Mouse (Mus musculus) intestine, postnatal 0 days (tissue): Measurements from ENCODE around the gene Sobp. TPM values are rescaled to one million over a fixed set of nuclear protein-coding genes. Genes with fewer than 3 reads are reported as not detected.
A peak's percentile ranks its signal among the peaks of the same experiment; 100 is the strongest.

Experiments used
- ATAC-seq: fragments of 200-750 bp; cut with Nextera tagmentation; 2 replicates; pipeline ENCODE4 v1.8.0; 2017; ENCODE audit warnings: mild to moderate bottlenecking, moderate TSS enrichment, moderate library complexity
- H3K27ac ChIP-seq: fragments of 300-500 bp; sonication (generic); 2 replicates; pipeline ENCODE4 v1.5.1; 2014; ENCODE audit warnings: mild to moderate bottlenecking, low read depth, low read length, moderate library complexity
- H3K27me3 ChIP-seq: fragments of 300-500 bp; sonication (generic); replicated peaks from 2 replicates; pipeline ENCODE4 v1.6.1; 2014; ENCODE audit warnings: low read length, mixed read lengths; ENCODE audit not compliant: control insufficient read depth, insufficient read depth
- H3K36me3 ChIP-seq: fragments of 300-500 bp; sonication (generic); 2 replicates; pipeline ENCODE4 v1.6.1; 2014; ENCODE audit warnings: mild to moderate bottlenecking, moderate library complexity; ENCODE audit not compliant: control insufficient read depth, insufficient read depth
- H3K4me1 ChIP-seq: fragments of 300-500 bp; sonication (generic); replicated peaks from 2 replicates; pipeline ENCODE4 v1.6.1; 2014; ENCODE audit warnings: antibody characterized with exemption, low read length, mixed read lengths; ENCODE audit not compliant: control insufficient read depth, insufficient read depth
- H3K4me2 ChIP-seq: fragments of 300-500 bp; sonication (generic); replicated peaks from 2 replicates; pipeline ENCODE4 v1.6.1; 2014; ENCODE audit warnings: low read depth, mild to moderate bottlenecking, moderate library complexity
- H3K4me3 ChIP-seq: fragments of 300-500 bp; sonication (generic); 2 replicates; pipeline ENCODE4 v1.5.1; 2014; ENCODE audit warnings: low read depth, low read length
- H3K9ac ChIP-seq: fragments of 300-500 bp; sonication (generic); 2 replicates; pipeline ENCODE4 v1.6.1; 2014; ENCODE audit warnings: mild to moderate bottlenecking, low read depth, low read length
- H3K9me3 ChIP-seq: fragments of 300-500 bp; sonication (generic); 2 replicates; pipeline ENCODE4 v1.6.1; 2016; ENCODE audit warnings: mixed run types; ENCODE audit not compliant: control insufficient read depth
- CTCF ChIP-seq: sonication (generic); IDR thresholded peaks from 2 replicates; pipeline ENCODE4 v1.5.1; 2016; ENCODE audit warnings: low read depth, mild to moderate bottlenecking, control low read depth, antibody characterized with exemption, moderate library complexity
- WGBS: fragments of 180-500 bp; shearing (Covaris S2); extraction: QIAGEN DNeasy Blood & Tissue Kit; methylation state at CpG from one replicate; pipeline ENCODE4 v1.1.7; 2014; 5-methylcytosine and 5-hydroxymethylcytosine counted together
- polyA plus RNA-seq: library from polyadenylated mRNA; unstranded; fragments of >200 nt; fragmentation: Nextera tagmentation; extraction: Ambion mirVana; gene quantifications from 2 replicates; pipeline ENCODE4 v1.2.1, GENCODE M21; 2015

Gene Sobp
- polyA plus RNA-seq, 1 experiment from 2014 or later: 0.99 TPM

- H3K4me3 ChIP-seq: no peak overlapping the region
- H3K9ac ChIP-seq: no peak overlapping the region
- no peak for ATAC-seq
- TF ChIP-seq CTCF: no peak
- 62% methylated on average over 11 of the region's 11 CpGs for WGBS
- H3K36me3 ChIP-seq: no peaks in the 10 kb centered on the region
- H3K9me3 ChIP-seq: no peaks in the 10 kb centered on the region
- H3K27ac ChIP-seq: no peak overlapping the region
- H3K27me3 ChIP-seq: no peaks in the 10 kb centered on the region
- no peak overlapping the region for H3K4me2 ChIP-seq
- no peaks in the 10 kb centered on the region for H3K4me1 ChIP-seq
Measured at GRCm38 (mm10) chr10:43008116-43008515, 166.2 kb downstream of the Sobp start.

- H3K27ac ChIP-seq: no peak overlapping the region
- H3K9ac ChIP-seq: no peak overlapping the region
- no peak overlapping the region for H3K4me3 ChIP-seq
- 0 out of 2 replicates have a peak, but pooled peaks cover 7% of the 10 kb centered on the region for H3K27me3 ChIP-seq
- H3K4me2 ChIP-seq: no peak overlapping the region
- H3K36me3 ChIP-seq: no peaks in the 10 kb centered on the region
- TF ChIP-seq CTCF: peak; percentile 15; the same call in 1 of the 2 replicates
- H3K9me3 ChIP-seq: no peaks in the 10 kb centered on the region
- 85% methylated on average over 4 of the region's 4 CpGs for WGBS
- no peak for ATAC-seq
- 0 out of 2 replicates have a peak, but pooled peaks cover 2% of the 10 kb centered on the region for H3K4me1 ChIP-seq
Measured at GRCm38 (mm10) chr10:43006534-43006933, 167.8 kb downstream of the Sobp start.

GRCm38 (mm10) chr10:43005677-43006076 is 168.7 kb downstream of the Sobp start:
- no peak for TF ChIP-seq CTCF
- Histone ChIP-seq H3K4me1 (0 out of 2 replicates have a peak, but pooled peaks cover 2% of the 10 kb centered on the region), H3K9me3 (no peaks in the 10 kb centered on the region), H3K4me2 (no peak overlapping the region), H3K36me3 (no peaks in the 10 kb centered on the region), H3K27me3 (0 out of 2 replicates have a peak, but pooled peaks cover 7% of the 10 kb centered on the region), H3K4me3 (no peak overlapping the region), H3K9ac (no peak overlapping the region), H3K27ac (no peak overlapping the region)
- no peak for ATAC-seq
- WGBS: 76% methylated on average over 7 of the region's 7 CpGs

- no peak for TF ChIP-seq CTCF
- ATAC-seq: no peak
- 0 out of 2 replicates have a peak, but pooled peaks cover 7% of the 10 kb centered on the region for H3K27me3 ChIP-seq
- H3K9ac ChIP-seq: no peak overlapping the region
- 0 out of 2 replicates have a peak, but pooled peaks cover 2% of the 10 kb centered on the region for H3K4me1 ChIP-seq
- no peak overlapping the region for H3K4me2 ChIP-seq
- H3K27ac ChIP-seq: no peak overlapping the region
- no peaks in the 10 kb centered on the region for H3K36me3 ChIP-seq
- H3K4me3 ChIP-seq: no peak overlapping the region
- H3K9me3 ChIP-seq: no peaks in the 10 kb centered on the region
- WGBS: 86% methylated on average over 4 of the region's 4 CpGs
Measured at GRCm38 (mm10) chr10:43005031-43005430, 169.3 kb downstream of the Sobp start.

GRCm38 (mm10) chr10:43004174-43004734 is 170.1 kb downstream of the Sobp start:
- 86% methylated on average over 16 of the region's 16 CpGs for WGBS
- H3K4me2 ChIP-seq: no peak overlapping the region
- peak; percentile 19; the same call in 1 of the 2 replicates for TF ChIP-seq CTCF
- H3K9me3 ChIP-seq: no peaks in the 10 kb centered on the region
- 0 out of 2 replicates have a peak, but pooled peaks cover 2% of the 10 kb centered on the region for H3K4me1 ChIP-seq
- no peaks in the 10 kb centered on the region for H3K36me3 ChIP-seq
- H3K9ac ChIP-seq: no peak overlapping the region
- no peak overlapping the region for H3K27ac ChIP-seq
- H3K4me3 ChIP-seq: no peak overlapping the region
- ATAC-seq: no peak
- 0 out of 2 replicates have a peak, but pooled peaks cover 7% of the 10 kb centered on the region for H3K27me3 ChIP-seq

GRCm38 (mm10) chr10:43003466-43003757 is 170.9 kb downstream of the Sobp start:
- Histone ChIP-seq H3K36me3 (no peaks in the 10 kb centered on the region), H3K4me3 (no peak overlapping the region), H3K9me3 (no peaks in the 10 kb centered on the region), H3K4me2 (peak overlapping the region; percentile 77), H3K27ac (no peak overlapping the region), H3K27me3 (0 out of 2 replicates have a peak, but pooled peaks cover 7% of the 10 kb centered on the region), H3K9ac (no peak overlapping the region), H3K4me1 (0 out of 2 replicates have a peak, but pooled peaks cover 2% of the 10 kb centered on the region)
- 24% methylated on average over 5 of the region's 5 CpGs for WGBS
- TF ChIP-seq CTCF: no peak
- no peak for ATAC-seq
